Mouse (Mus musculus) lung, postnatal 0 days (tissue): ENCODE data around the gene Plekhs1.

Source experiments
- CTCF ChIP-seq: IDR thresholded peaks from 2 replicates; pipeline ENCODE4 v1.5.1; 2016; ENCODE audit warnings: antibody characterized with exemption, mild to moderate bottlenecking
- EP300 ChIP-seq: IDR thresholded peaks from 2 replicates; pipeline ENCODE4 v1.6.1; 2016; ENCODE audit warnings: antibody characterized with exemption, mild to moderate bottlenecking, control low read depth

- TF ChIP-seq CTCF (no peak), EP300 (no peak)
Measured at GRCm38 (mm10) chr19:56476546-56476945, 15.1 kb downstream of the Plekhs1 start.
